Mouse (Mus musculus) central nervous system, embryonic 14 days (tissue): ENCODE measurements around the gene Cnih4. TPM values are rescaled to one million over a fixed set of nuclear protein-coding genes. Genes with fewer than 3 reads are reported as not detected.

Experiments used
- polyA plus RNA-seq: library from polyadenylated mRNA; depleted of rRNA; stranded (reverse); fragments of >200 nt; gene quantifications from 2 replicates; pipeline ENCODE4 v1.2.3, GENCODE M21; 2012; rRNA removed

Gene Cnih4
- 25.4 and 31.3 TPM in 2 replicates for polyA plus RNA-seq

DNA sequence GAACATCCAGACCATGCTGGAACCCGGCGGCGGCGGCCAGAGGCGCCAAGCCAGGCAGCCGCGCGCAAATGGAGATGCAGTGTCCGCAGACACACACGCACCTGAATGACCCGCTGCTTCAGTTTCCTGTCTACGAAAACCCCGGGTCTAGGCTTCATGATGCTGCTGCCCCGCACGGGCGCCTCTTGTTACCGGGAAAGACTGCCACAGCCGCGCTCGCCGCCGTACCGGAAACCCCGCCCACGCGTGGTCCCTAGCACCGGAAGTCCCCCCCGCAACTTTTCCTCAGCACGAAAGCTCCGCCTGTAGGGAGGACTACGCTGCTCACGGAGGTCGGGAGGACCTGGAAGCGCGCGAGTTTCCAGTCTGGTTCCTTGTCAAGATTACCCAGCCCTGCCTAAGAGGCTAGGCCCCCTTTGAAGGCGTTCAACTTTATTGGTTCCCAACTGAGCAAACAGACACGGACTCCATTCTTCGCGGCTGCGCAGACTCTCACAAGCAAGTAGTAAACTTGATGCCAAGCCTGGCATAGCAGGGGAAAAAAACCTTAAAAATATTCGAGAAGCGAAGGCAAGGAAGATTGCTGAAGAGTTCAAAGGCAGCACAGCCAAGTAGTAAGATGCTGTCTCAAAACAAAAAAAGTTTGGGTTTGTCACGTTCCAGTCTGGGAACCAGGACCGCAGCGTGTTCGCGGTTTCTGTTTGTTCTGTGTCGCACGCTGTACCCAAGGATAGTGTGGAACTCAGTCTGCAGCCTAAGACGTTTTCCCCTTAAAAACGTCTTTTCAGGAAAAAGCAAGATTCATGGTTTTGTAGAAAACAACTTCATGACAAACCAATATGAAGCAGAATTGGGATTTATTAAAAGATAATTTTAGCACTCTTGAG is at the start of gene Cnih4, which contains the start of gene Nvl:
Gene Cnih4 (plus strand): TSS at position 744 of the 887 bp plus-strand sequence.
Gene Nvl (minus strand): TSS at position 255 of the 887 bp plus-strand sequence.

DNA sequence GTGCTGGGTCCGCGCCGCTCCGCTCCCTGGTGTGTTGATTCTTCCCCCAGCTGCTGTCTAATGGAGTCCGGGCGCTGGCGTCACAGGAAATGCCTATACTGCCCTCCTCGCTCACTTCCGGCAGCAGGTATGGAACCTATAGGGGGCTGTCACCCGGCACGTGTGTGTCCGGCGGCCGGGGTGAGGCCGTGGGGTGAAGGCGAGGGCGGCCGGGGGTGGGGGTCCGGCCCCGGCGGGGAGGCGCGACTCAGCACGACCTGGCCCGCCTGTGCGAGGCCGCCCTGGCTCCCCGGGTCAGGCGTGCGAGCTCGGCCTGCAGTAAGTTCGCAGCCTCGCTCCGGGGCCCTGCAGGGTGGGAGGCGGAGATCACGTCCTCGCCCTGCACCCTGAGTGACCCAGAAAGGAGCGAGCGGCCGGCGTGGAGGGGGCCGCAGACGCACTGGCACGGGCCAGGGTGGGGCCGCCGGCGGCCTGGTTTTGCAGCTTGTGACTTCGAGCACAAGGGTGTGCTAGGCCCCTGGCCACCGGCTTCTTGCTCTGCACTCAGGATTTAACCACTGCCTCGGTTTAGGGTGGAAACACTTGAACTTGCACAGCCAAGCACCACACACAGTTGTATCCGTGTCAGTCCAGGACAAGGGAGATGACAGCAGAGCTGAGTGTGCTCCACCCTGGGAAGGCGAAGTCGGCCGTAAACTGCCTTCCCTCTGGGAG is 67.6 kb downstream of the Cnih4 start, which contains the start of gene Wdr26:
Gene Wdr26 (minus strand): TSS at position 82 of the 714 bp plus-strand sequence.

Other genes with a start within 250 kb of the Cnih4 start
- 46.6 and 48.8 TPM in 2 replicates for gene Pycr2, start 240.4 kb upstream of the Cnih4 start, polyA plus RNA-seq
- gene Lefty1, start 209.7 kb upstream of the Cnih4 start, polyA plus RNA-seq, result 0.69 and 1.8 TPM in 2 replicates
- gene Tmem63a, start 202.3 kb upstream of the Cnih4 start, polyA plus RNA-seq, result 3.8 and 9.1 TPM in 2 replicates
- gene Ephx1, start 123.8 kb upstream of the Cnih4 start, polyA plus RNA-seq, result 3.1 and 4.2 TPM in 2 replicates
- gene 9130409I23Rik, start 93.5 kb upstream of the Cnih4 start, polyA plus RNA-seq, result not detected in 2 replicates
- 69.6 and 73.7 TPM in 2 replicates for gene Nvl, start 489 bp upstream of the Cnih4 start, polyA plus RNA-seq
- gene Wdr26, start 67.3 kb downstream of the Cnih4 start, polyA plus RNA-seq, result 65.6 and 70.0 TPM in 2 replicates
- 5.4 and 8.8 TPM in 2 replicates for gene Cnih3, start 207.9 kb downstream of the Cnih4 start, polyA plus RNA-seq